Mouse (Mus musculus) midbrain, embryonic 11.5 days (tissue): ENCODE results near the gene Orc2. TPM values are rescaled to one million over a fixed set of nuclear protein-coding genes. Genes with fewer than 3 reads are reported as not detected.
A peak's percentile ranks its signal among the peaks of the same experiment; 100 is the strongest.

Source experiments
- ATAC-seq: fragments of 200-750 bp; cut with Nextera tagmentation; 2 replicates; pipeline ENCODE4 v1.8.0; 2017; ENCODE audit warnings: moderate TSS enrichment, moderate library complexity; ENCODE audit not compliant: low FRiP score
- DNase-seq: peaks from one replicate; pipeline ENCODE4 v3.0.0; 2015; ENCODE audit warnings: low spot score; ENCODE audit errors: missing footprints
- H3K27ac ChIP-seq: fragments of 300-500 bp; sonication (generic); 2 replicates; pipeline ENCODE4 v1.5.1; 2014; ENCODE audit warnings: low read depth, low read length
- H3K27me3 ChIP-seq: fragments of 300-500 bp; sonication (generic); 2 replicates; pipeline ENCODE4 v1.6.1; 2014; ENCODE audit warnings: mild to moderate bottlenecking, low read length, moderate library complexity, mixed read lengths; ENCODE audit not compliant: control insufficient read depth, insufficient read depth
- H3K36me3 ChIP-seq: fragments of 300-500 bp; sonication (generic); 2 replicates; pipeline ENCODE4 v1.6.1; 2014; ENCODE audit warnings: mild to moderate bottlenecking, low read length, moderate library complexity, mixed read lengths; ENCODE audit not compliant: control insufficient read depth, insufficient read depth
- H3K4me1 ChIP-seq: fragments of 300-500 bp; sonication (generic); 2 replicates; pipeline ENCODE4 v1.6.1; 2014; ENCODE audit warnings: low read length; ENCODE audit not compliant: control insufficient read depth, insufficient read depth
- H3K4me2 ChIP-seq: fragments of 300-500 bp; sonication (generic); 2 replicates; pipeline ENCODE4 v1.6.1; 2014; ENCODE audit warnings: mild to moderate bottlenecking, moderate library complexity
- H3K4me3 ChIP-seq: fragments of 300-500 bp; sonication (generic); 2 replicates; pipeline ENCODE4 v1.5.1; 2014; ENCODE audit warnings: low read depth, low read length
- H3K9ac ChIP-seq: fragments of 300-500 bp; sonication (generic); 2 replicates; pipeline ENCODE4 v1.6.1; 2014; ENCODE audit warnings: low read length
- H3K9me3 ChIP-seq: fragments of 300-500 bp; sonication (generic); 2 replicates; pipeline ENCODE4 v1.6.1; 2016; ENCODE audit warnings: low read length; ENCODE audit not compliant: control insufficient read depth
- WGBS: fragments of 180-500 bp; shearing (Covaris S2); extraction: QIAGEN DNeasy Blood & Tissue Kit; methylation state at CpG from one replicate; pipeline ENCODE4 v1.1.7; 2014; 5-methylcytosine and 5-hydroxymethylcytosine counted together
- polyA plus RNA-seq: library from polyadenylated mRNA; unstranded; fragments of >200 nt; fragmentation: Nextera tagmentation; extraction: Ambion mirVana; gene quantifications from 2 replicates; pipeline ENCODE4 v1.2.1, GENCODE M21; 2014

The Orc2 gene
- polyA plus RNA-seq, result 39.0 and 47.3 TPM in 2 replicates

GRCm38 (mm10) chr1:58504577-58505254, at the start of gene Orc2:
Orc2 (minus strand) TSS chr1:58505109.
- peak within 1 kb of the TSS; percentile 57 for H3K27ac ChIP-seq
- H3K36me3 ChIP-seq, result peaks cover 2% of the 10 kb centered on the region; the same call in 1 of the 2 replicates
- no peaks in the 10 kb centered on the region for H3K27me3 ChIP-seq
- peaks cover 13% of the 10 kb centered on the region for H3K9me3 ChIP-seq
- ATAC-seq (peak; percentile 100), DNase-seq (peak; percentile 98)
- peak within 1 kb of the TSS; percentile 84 for H3K4me2 ChIP-seq
- peak within 1 kb of the TSS; percentile 97 for H3K4me3 ChIP-seq
- peak within 1 kb of the TSS; percentile 93 for H3K9ac ChIP-seq
- WGBS, result under 1% methylated on average over 62 of the region's 64 CpGs
- H3K4me1 ChIP-seq, result peaks cover 9% of the 10 kb centered on the region

GRCm38 (mm10) chr1:58541386-58541785, 36.5 kb upstream of the Orc2 start:
- no peak for DNase-seq
- WGBS, result 80% methylated on average over 1 of the region's 1 CpGs

DNA sequence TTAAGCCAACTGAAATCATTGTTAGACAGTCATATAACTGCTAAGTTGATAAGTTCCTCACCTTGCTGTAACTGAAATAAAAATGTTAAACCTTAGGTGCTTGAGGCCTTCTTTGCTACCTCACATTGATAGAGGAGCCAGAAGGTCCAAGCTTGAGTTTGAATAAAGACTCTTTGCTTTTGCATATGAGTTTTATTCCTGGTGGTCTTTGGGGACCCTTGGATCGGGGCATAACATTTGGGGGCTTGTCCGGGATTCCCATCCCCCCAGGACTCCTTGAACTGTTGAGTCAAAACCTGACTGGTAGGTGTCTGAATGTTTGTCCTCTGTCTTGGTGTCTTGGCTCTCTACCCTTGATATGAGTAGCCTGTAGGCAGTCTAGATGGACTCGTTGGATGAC, 2.3 kb upstream of the Orc2 start:
- H3K27ac ChIP-seq, result no peak overlapping the region

More at GRCm38 (mm10) chr1:58541386-58541785, 36.5 kb upstream of the Orc2 start:
- Histone ChIP-seq H3K27ac (no peak overlapping the region), H3K4me2 (no peak overlapping the region), H3K4me1 (no peaks in the 10 kb centered on the region), H3K9ac (no peak overlapping the region), H3K4me3 (no peak overlapping the region), H3K27me3 (no peaks in the 10 kb centered on the region), H3K9me3 (no peaks in the 10 kb centered on the region), H3K36me3 (no peaks in the 10 kb centered on the region)
- no peak for ATAC-seq

DNA sequence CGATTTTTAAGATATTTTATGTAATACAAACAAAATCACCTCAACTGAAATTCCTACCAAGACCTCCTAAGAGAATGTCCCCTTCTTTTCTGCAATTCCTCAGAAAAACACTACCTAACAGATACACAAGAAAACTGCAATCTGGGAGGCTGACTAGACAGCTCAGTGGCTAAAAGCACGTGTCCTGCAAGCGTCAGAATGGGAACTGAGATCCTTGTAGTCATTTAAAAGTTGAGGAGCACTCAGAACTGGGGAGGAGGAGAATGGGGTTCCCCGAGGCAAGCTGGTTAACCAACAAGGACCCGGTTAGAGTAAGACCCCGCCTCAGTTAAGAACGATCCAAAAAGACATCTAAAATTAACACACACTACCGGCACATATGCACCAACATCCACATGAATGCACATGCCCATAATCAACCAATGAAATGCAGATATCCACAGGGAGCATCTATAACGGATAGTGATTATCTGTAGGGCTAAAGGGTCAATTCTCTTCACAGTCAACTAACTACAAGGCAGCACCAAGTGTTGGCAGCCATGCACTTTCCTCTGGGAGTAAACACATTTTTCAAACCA, 1.0 kb downstream of the Orc2 start:
- ATAC-seq, result no peak
- Histone ChIP-seq H3K36me3 (peaks cover 5% of the 10 kb centered on the region; the same call in 1 of the 2 replicates), H3K9me3 (peaks cover 13% of the 10 kb centered on the region), H3K4me2 (peak overlapping the region; percentile 84), H3K4me1 (peaks cover 9% of the 10 kb centered on the region), H3K27me3 (no peaks in the 10 kb centered on the region), H3K27ac (no peak overlapping the region), H3K4me3 (peak overlapping the region; percentile 97), H3K9ac (peak overlapping the region; percentile 93)
- 35% methylated on average over 9 of the region's 9 CpGs for WGBS
- no peak for DNase-seq

More for the DNA sequence above, 2.3 kb upstream of the Orc2 start:
- no peak overlapping the region for H3K4me2 ChIP-seq
- 97% methylated on average over 3 of the region's 3 CpGs for WGBS
- ATAC-seq (no peak), DNase-seq (peak; percentile 84)
- 0 out of 2 replicates have a peak, but pooled peaks cover 2% of the 10 kb centered on the region for H3K36me3 ChIP-seq
- peaks cover 9% of the 10 kb centered on the region for H3K4me1 ChIP-seq
- no peaks in the 10 kb centered on the region for H3K27me3 ChIP-seq
- H3K4me3 ChIP-seq, result no peak overlapping the region
- peaks cover 13% of the 10 kb centered on the region for H3K9me3 ChIP-seq
- H3K9ac ChIP-seq, result no peak overlapping the region

- H3K27me3 ChIP-seq, result no peaks in the 10 kb centered on the region
- H3K9me3 ChIP-seq, result peaks cover 11% of the 10 kb centered on the region
- ATAC-seq (no peak), DNase-seq (no peak)
- no peak overlapping the region for H3K4me3 ChIP-seq
- H3K4me1 ChIP-seq, result peaks cover 9% of the 10 kb centered on the region
- H3K27ac ChIP-seq, result no peak overlapping the region
- H3K4me2 ChIP-seq, result peak overlapping the region; percentile 84
- peaks cover 5% of the 10 kb centered on the region; the same call in 1 of the 2 replicates for H3K36me3 ChIP-seq
- no peak overlapping the region for H3K9ac ChIP-seq
These were observed 1.8 kb downstream of the Orc2 start for GRCm38 (mm10) chr1:58503134-58503533.

GRCm38 (mm10) chr1:58498758-58499157, 6.2 kb downstream of the Orc2 start:
- peaks cover 10% of the 10 kb centered on the region for H3K36me3 ChIP-seq
- no peak overlapping the region for H3K27ac ChIP-seq
- H3K27me3 ChIP-seq, result no peaks in the 10 kb centered on the region
- H3K9ac ChIP-seq, result no peak overlapping the region
- H3K4me1 ChIP-seq, result peaks cover 5% of the 10 kb centered on the region
- 95% methylated on average over 1 of the region's 1 CpGs for WGBS
- H3K4me2 ChIP-seq, result no peak overlapping the region
- H3K4me3 ChIP-seq, result no peak overlapping the region
- no peak for ATAC-seq
- no peaks in the 10 kb centered on the region for H3K9me3 ChIP-seq
- DNase-seq, result no peak

DNA sequence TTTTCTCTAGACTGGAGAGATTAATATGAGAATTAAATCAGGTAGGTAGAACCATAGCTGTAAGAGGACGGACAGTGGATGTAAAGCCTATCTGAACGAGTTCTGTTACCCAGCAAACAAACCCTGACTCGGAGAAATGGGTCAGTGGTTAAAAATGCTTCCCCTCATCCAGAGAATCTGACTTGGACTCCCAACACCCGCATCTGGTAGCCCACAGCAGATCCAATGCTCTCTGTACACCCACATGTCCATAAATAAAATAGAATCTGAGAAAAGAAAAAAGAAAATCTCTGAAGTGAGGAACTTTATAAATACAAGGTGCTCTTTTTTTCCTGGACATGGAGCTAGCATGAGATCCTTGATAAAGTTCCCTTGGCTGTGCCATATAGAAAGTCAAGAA, 7.2 kb downstream of the Orc2 start:
- no peak for DNase-seq
- WGBS, result 96% methylated on average over 4 of the region's 4 CpGs
- H3K4me3 ChIP-seq, result no peak overlapping the region
- no peaks in the 10 kb centered on the region for H3K27me3 ChIP-seq
- H3K4me2 ChIP-seq, result no peak overlapping the region
- no peaks in the 10 kb centered on the region for H3K4me1 ChIP-seq
- H3K36me3 ChIP-seq, result peaks cover 10% of the 10 kb centered on the region
- no peak overlapping the region for H3K27ac ChIP-seq
- no peaks in the 10 kb centered on the region for H3K9me3 ChIP-seq
- no peak for ATAC-seq
- no peak overlapping the region for H3K9ac ChIP-seq

GRCm38 (mm10) chr1:58495603-58496002, 9.3 kb downstream of the Orc2 start:
- ATAC-seq, result no peak
- no peak for DNase-seq
- H3K9ac ChIP-seq, result no peak overlapping the region
- no peak overlapping the region for H3K4me3 ChIP-seq
- WGBS, result 93% methylated on average over 6 of the region's 6 CpGs
- no peaks in the 10 kb centered on the region for H3K4me1 ChIP-seq
- no peaks in the 10 kb centered on the region for H3K9me3 ChIP-seq
- H3K4me2 ChIP-seq, result no peak overlapping the region
- H3K27me3 ChIP-seq, result no peaks in the 10 kb centered on the region
- H3K27ac ChIP-seq, result no peak overlapping the region
- peaks cover 20% of the 10 kb centered on the region for H3K36me3 ChIP-seq

GRCm38 (mm10) chr1:58482647-58483046, 22.3 kb downstream of the Orc2 start:
- Histone ChIP-seq H3K9ac (no peak overlapping the region), H3K4me1 (no peaks in the 10 kb centered on the region), H3K27ac (no peak overlapping the region), H3K4me3 (no peak overlapping the region), H3K9me3 (no peaks in the 10 kb centered on the region), H3K27me3 (no peaks in the 10 kb centered on the region), H3K36me3 (peaks cover 20% of the 10 kb centered on the region; the same call in 1 of the 2 replicates), H3K4me2 (no peak overlapping the region)
- DNase-seq (peak; percentile 17), ATAC-seq (no peak)
- WGBS, result 94% methylated on average over 4 of the region's 4 CpGs
